Comparison of ENCODE assay signal across 26 mouse cellular contexts in the genomic region with DNA sequence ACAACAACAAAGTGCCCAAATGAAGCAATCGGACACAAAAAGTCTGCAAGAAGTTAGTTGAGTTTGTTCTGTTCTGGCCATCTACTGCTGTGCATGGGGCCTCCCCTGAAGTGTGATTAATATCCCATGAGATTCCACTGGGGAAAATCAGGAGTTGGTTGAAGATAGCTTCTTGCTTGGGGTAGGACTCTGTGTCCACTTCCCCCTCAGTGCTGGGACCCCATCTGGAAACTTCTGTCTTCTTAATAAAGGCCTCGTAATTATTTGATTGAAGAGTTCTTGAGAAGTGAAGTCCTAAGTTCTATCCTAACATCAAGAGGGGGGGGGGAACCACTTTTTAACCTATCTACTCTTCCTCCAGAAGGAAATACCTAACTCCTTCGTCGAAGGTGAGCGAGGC. TPM values are rescaled to one million over a fixed set of nuclear protein-coding genes. Genes with fewer than 3 reads are reported as not detected.
DNase-seq lines count a peak whose midpoint lies in the region; ATAC-seq lines count a peak whose summit lies in the region.
"Had no signal": no experiment of that assay in that cellular context is flagged by ENCODE, and none has a peak within 500 bp of the region (broad histone marks: within the 10 kb centered on the region; RNA-seq: fewer than 3 reads in every experiment).

No protein-coding gene starts in this region.

- H3K4me3 ChIP-seq in liver, embryonic 11.5 days (ENCODE audit: low read depth, low read length) = no peak overlapping the region
- no peak overlapping the region for H3K4me3 ChIP-seq in liver, embryonic 13.5 days (replicated peaks)
- no peak overlapping the region for H3K4me3 ChIP-seq in liver, embryonic 16.5 days (ENCODE audit: low read depth, low read length)
- H3K4me3 ChIP-seq: embryonic facial prominence, embryonic 12.5 days; embryonic facial prominence, embryonic 15.5 days; forebrain, embryonic 12.5 days; heart, embryonic 13.5 days; hindbrain, embryonic 12.5 days; hindbrain, embryonic 15.5 days had no signal

- intact Hi-C loops in heart, postnatal 14 days (cut with DNase I) = loop anchor here (5.0 kb wide), 2 partner anchors 50 to 235 kb away; a partner anchor contains a TSS

- peaks cover 11% of the 10 kb centered on the region for H3K4me1 ChIP-seq in liver, embryonic 11.5 days (replicated peaks; ENCODE audit: control insufficient read depth, insufficient read depth, low read length)
- H3K4me1 ChIP-seq in liver, embryonic 13.5 days (replicated peaks) = peaks cover 39% of the 10 kb centered on the region
- H3K4me1 ChIP-seq in liver, embryonic 16.5 days (ENCODE audit: control insufficient read depth, low read depth, low read length) = peaks cover 33% of the 10 kb centered on the region
- H3K4me1 ChIP-seq: embryonic facial prominence, embryonic 12.5 days; embryonic facial prominence, embryonic 15.5 days; forebrain, embryonic 12.5 days; heart, embryonic 13.5 days; hindbrain, embryonic 12.5 days; hindbrain, embryonic 15.5 days had no signal

- no peaks in the 10 kb centered on the region for H3K27me3 ChIP-seq in liver, embryonic 11.5 days (replicated peaks; ENCODE audit: control insufficient read depth, insufficient read depth, low read length)
- H3K27me3 ChIP-seq in liver, embryonic 13.5 days = no peaks in the 10 kb centered on the region
- no peaks in the 10 kb centered on the region for H3K27me3 ChIP-seq in liver, embryonic 16.5 days (ENCODE audit: control insufficient read depth, insufficient read depth, low read depth, low read length)
- H3K27me3 ChIP-seq: embryonic facial prominence, embryonic 12.5 days; embryonic facial prominence, embryonic 15.5 days; forebrain, embryonic 12.5 days; hindbrain, embryonic 12.5 days; hindbrain, embryonic 15.5 days had no signal

- H3K27ac ChIP-seq in liver, embryonic 11.5 days (ENCODE audit: low read depth, low read length) = peak overlapping the region; percentile 85
- peak overlapping the region; percentile 92 for H3K27ac ChIP-seq in liver, embryonic 13.5 days
- peak overlapping the region; percentile 86 for H3K27ac ChIP-seq in liver, embryonic 16.5 days (ENCODE audit: low read length)
- H3K27ac ChIP-seq: embryonic facial prominence, embryonic 12.5 days; embryonic facial prominence, embryonic 15.5 days; forebrain, embryonic 12.5 days; heart, embryonic 13.5 days; hindbrain, embryonic 12.5 days; hindbrain, embryonic 15.5 days had no signal

- H3K4me2 ChIP-seq in liver, embryonic 11.5 days = no peak overlapping the region
- no peak overlapping the region for H3K4me2 ChIP-seq in liver, embryonic 13.5 days
- no peak overlapping the region for H3K4me2 ChIP-seq in liver, embryonic 16.5 days (ENCODE audit: low read depth, low read length)
- H3K4me2 ChIP-seq: embryonic facial prominence, embryonic 12.5 days; embryonic facial prominence, embryonic 15.5 days; forebrain, embryonic 12.5 days; heart, embryonic 13.5 days; hindbrain, embryonic 12.5 days; hindbrain, embryonic 15.5 days had no signal

- no peaks in the 10 kb centered on the region for H3K36me3 ChIP-seq in liver, embryonic 11.5 days (ENCODE audit: control insufficient read depth, insufficient read depth, low read length)
- no peaks in the 10 kb centered on the region for H3K36me3 ChIP-seq in liver, embryonic 13.5 days
- H3K36me3 ChIP-seq in liver, embryonic 16.5 days (ENCODE audit: control insufficient read depth, insufficient read depth) = no peaks in the 10 kb centered on the region
- H3K36me3 ChIP-seq: embryonic facial prominence, embryonic 12.5 days; embryonic facial prominence, embryonic 15.5 days; forebrain, embryonic 12.5 days; heart, embryonic 13.5 days; hindbrain, embryonic 12.5 days; hindbrain, embryonic 15.5 days had no signal

- no peak for ATAC-seq in liver, embryonic 11.5 days (replicated peaks; ENCODE audit: low FRiP score)
- no peak for ATAC-seq in liver, embryonic 13.5 days (ENCODE audit: low read depth)
- no peak for ATAC-seq in liver, embryonic 16.5 days (ENCODE audit: low read depth)
- ATAC-seq: forebrain, embryonic 16.5 days had no signal

- H3K9me3 ChIP-seq in liver, embryonic 11.5 days (ENCODE audit: control insufficient read depth, low read length) = no peaks in the 10 kb centered on the region
- peaks cover 3% of the 10 kb centered on the region for H3K9me3 ChIP-seq in liver, embryonic 13.5 days (replicated peaks)
- no peaks in the 10 kb centered on the region for H3K9me3 ChIP-seq in liver, embryonic 16.5 days (replicated peaks; ENCODE audit: control insufficient read depth, low read length)
- H3K9me3 ChIP-seq: embryonic facial prominence, embryonic 12.5 days; embryonic facial prominence, embryonic 15.5 days; forebrain, embryonic 12.5 days; heart, embryonic 13.5 days; hindbrain, embryonic 15.5 days had no signal

- peak; percentile 54 for DNase-seq in heart, adult 11 months
- no peak for DNase-seq in heart, postnatal 14 days
- DNase-seq in liver, embryonic 11.5 days (ENCODE audit: low spot score) = peak; percentile 28
- DNase-seq in liver = no peak
- no peak for DNase-seq in liver, embryonic 13.5 days
- DNase-seq in lung, postnatal 36 days = no peak
- DNase-seq: adrenal gland, adult 2 months; adrenal gland, postnatal 14 days; B cell, adult 2 months; cerebellum, adult 11 months; cerebellum, adult 2 months; cerebellum, adult 9-11 months; cerebellum, postnatal 25 days; gastrocnemius, postnatal 10 days; gastrocnemius, postnatal 36 days had no signal

- 79% methylated on average over 5 of the region's 5 CpGs for WGBS in liver, embryonic 11.5 days
- 84% methylated on average over 5 of the region's 5 CpGs for WGBS in liver, embryonic 13.5 days (ENCODE audit: insufficient replicate concordance)
- WGBS in liver, embryonic 16.5 days (ENCODE audit: insufficient replicate concordance) = 86% methylated on average over 5 of the region's 5 CpGs

- H3K9ac ChIP-seq in liver, embryonic 11.5 days (ENCODE audit: low read depth, low read length) = 0 out of 2 replicates have a peak overlapping the region, but pooled peaks have one; percentile 1
- peak overlapping the region; percentile 64; the same call in 1 of the 2 replicates for H3K9ac ChIP-seq in liver, embryonic 13.5 days
- no peak overlapping the region for H3K9ac ChIP-seq in liver, embryonic 16.5 days (ENCODE audit: low read depth, low read length)
- H3K9ac ChIP-seq: embryonic facial prominence, embryonic 12.5 days; embryonic facial prominence, embryonic 15.5 days; forebrain, embryonic 12.5 days; heart, embryonic 13.5 days; hindbrain, embryonic 12.5 days; hindbrain, embryonic 15.5 days had no signal

RNA-seq across cellular contexts. Expression of a gene that starts 15.7 kb away (rescaled TPM):
- 1 to 10 TPM in 1 of 2 experiments, under 1 TPM in 1; 0.33 to 1.0 TPM for total RNA-seq in heart, postnatal 14 days (2021)
- 37.2 and 37.3 TPM in 2 replicates for polyA plus RNA-seq in liver, embryonic 11.5 days (2014; fragmentation: Nextera tagmentation; extraction: Ambion mirVana)
- polyA plus RNA-seq in liver, embryonic 13.5 days (2015; fragmentation: Nextera tagmentation; extraction: Ambion mirVana) = 32.7 and 35.6 TPM in 2 replicates
- polyA plus RNA-seq in liver, embryonic 16.5 days (2015; fragmentation: Nextera tagmentation; extraction: Ambion mirVana) = 24.8 and 26.2 TPM in 2 replicates
- total RNA-seq: CH12.LX; gastrocnemius, adult 18-20 months; gastrocnemius, postnatal 10 days; gastrocnemius, postnatal 36 days; granulocyte monocyte progenitor cell, adult 5-6 weeks had no signal

RNA-seq across cellular contexts. Expression of a gene that starts 31.5 kb away (rescaled TPM):
- 1 to 10 TPM; 3.1 to 3.2 TPM for total RNA-seq in heart, postnatal 14 days (2021)
- 0.45 and 0.57 TPM in 2 replicates for polyA plus RNA-seq in liver, embryonic 11.5 days (2014; fragmentation: Nextera tagmentation; extraction: Ambion mirVana)
- polyA plus RNA-seq in liver, embryonic 13.5 days (2015; fragmentation: Nextera tagmentation; extraction: Ambion mirVana) = 0.16 and 0.35 TPM in 2 replicates
- 0.18 and 0.23 TPM in 2 replicates for polyA plus RNA-seq in liver, embryonic 16.5 days (2015; fragmentation: Nextera tagmentation; extraction: Ambion mirVana)
- total RNA-seq: CH12.LX had no signal

RNA-seq across cellular contexts. Expression of a gene that starts 49.8 kb away (rescaled TPM):
- total RNA-seq in heart, postnatal 14 days (2021) = 10 to 100 TPM; 16.7 to 17.4 TPM
- polyA plus RNA-seq in liver, embryonic 11.5 days (2014; fragmentation: Nextera tagmentation; extraction: Ambion mirVana) = 20.4 and 21.4 TPM in 2 replicates
- polyA plus RNA-seq in liver, embryonic 13.5 days (2015; fragmentation: Nextera tagmentation; extraction: Ambion mirVana) = 20.6 and 24.1 TPM in 2 replicates
- 32.4 and 34.8 TPM in 2 replicates for polyA plus RNA-seq in liver, embryonic 16.5 days (2015; fragmentation: Nextera tagmentation; extraction: Ambion mirVana)

Comparison
In these comparisons a context has a peak if more than half of its experiments do, and no peak if none do; other contexts are left out.
1. DNase-seq: peak in heart, adult 11 months (single experiment) and liver, embryonic 11.5 days (single experiment); none in heart, postnatal 14 days (0 of 2), liver (single experiment), liver, embryonic 13.5 days (single experiment) and lung, postnatal 36 days (single experiment).
2. Peak in every context shown above with its lines, with median percentiles within 50 percentile points of each other: H3K27ac ChIP-seq.